Mouse (Mus musculus) megakaryocyte, embryonic 14.5 days (primary cell): ENCODE data around the gene Ahr.

Source experiments
- FLI1 ChIP-seq: IDR thresholded peaks from 2 replicates; pipeline ENCODE4 v1.6.1; 2012; ENCODE audit warnings: low read length, inconsistent platforms, mixed read lengths
- GATA1 ChIP-seq: IDR thresholded peaks from 3 replicates; pipeline ENCODE4 v1.6.1; 2012; ENCODE audit warnings: mixed read lengths, low read length, inconsistent platforms, borderline replicate concordance

- TF ChIP-seq GATA1 (no peak), FLI1 (no peak)
Observed at GRCm38 (mm10) chr12:35530587-35530986, 4.3 kb downstream of the Ahr start.
